Mouse (Mus musculus) cerebellum, adult 11 months (tissue): ENCODE measurements at regions not wholly inside any gene's neighbourhood (a gene's known extent, or its start where the extent isn't known, plus 50 kb on each side); places are given as distances from the start of the nearest gene placed in this dataset.

Experiments
- DNase-seq: peaks from one replicate; pipeline ENCODE4 v3.0.0; 2022

- no peak for DNase-seq
These were observed 65.7 kb upstream of the Klf12 start for GRCm38 (mm10) chr14:100350021-100350790.

GRCm38 (mm10) chr14:100348336-100349164 is 64.1 kb upstream of the Klf12 start:
- DNase-seq: no peak

- no peak for DNase-seq
These were observed 52.4 kb upstream of the Klf12 start for GRCm38 (mm10) chr14:100336926-100337325.
